Comparison of ENCODE assay signal across 9 mouse cellular contexts in genomic region chr9:114498218-114498617, GRCm38 (mm10). TPM values are rescaled to one million over a fixed set of nuclear protein-coding genes. Genes with fewer than 3 reads are reported as not detected.
DNase-seq lines count a peak whose midpoint lies in the region; ATAC-seq and TF ChIP-seq lines count a peak whose summit lies in the region.
"Had no signal": no experiment of that assay in that cellular context is flagged by ENCODE, and none has a peak within 500 bp of the region (broad histone marks: within the 10 kb centered on the region; RNA-seq: fewer than 3 reads in every experiment).

No protein-coding gene starts in this region.

- no peaks in the 10 kb centered on the region for H3K27me3 ChIP-seq in E14TG2a.4 (ENCODE audit: insufficient read depth, low read length)
- H3K27me3 ChIP-seq in forebrain, embryonic 13.5 days: no peaks in the 10 kb centered on the region
- no peaks in the 10 kb centered on the region for H3K27me3 ChIP-seq in lung, embryonic 15.5 days

- no peak overlapping the region for H3K27ac ChIP-seq in forebrain, embryonic 13.5 days
- no peak overlapping the region for H3K27ac ChIP-seq in layer of hippocampus, adult 2 months
- H3K27ac ChIP-seq in lung, embryonic 15.5 days: no peak overlapping the region

- H3K9ac ChIP-seq in forebrain, embryonic 13.5 days: no peak overlapping the region
- no peak overlapping the region for H3K9ac ChIP-seq in lung, embryonic 15.5 days

- H3K4me3 ChIP-seq in E14TG2a.4 (replicated peaks; ENCODE audit: low read length): peak overlapping the region; percentile 57
- no peak overlapping the region for H3K4me3 ChIP-seq in forebrain, embryonic 13.5 days
- H3K4me3 ChIP-seq in layer of hippocampus, adult 2 months: no peak overlapping the region
- no peak overlapping the region for H3K4me3 ChIP-seq in lung, embryonic 15.5 days

- no peaks in the 10 kb centered on the region for H3K36me3 ChIP-seq in E14TG2a.4 (ENCODE audit: insufficient read depth, low read length)
- no peaks in the 10 kb centered on the region for H3K36me3 ChIP-seq in forebrain, embryonic 13.5 days (ENCODE audit: poor library complexity, severe bottlenecking)
- no peaks in the 10 kb centered on the region for H3K36me3 ChIP-seq in lung, embryonic 15.5 days

- peak; percentile 76 for TF ChIP-seq CTCF in E14TG2a.4 (conservative IDR thresholded peaks at IDR 0.05; ENCODE audit: low read length)
- peak; percentile 88 for TF ChIP-seq CTCF in layer of hippocampus, adult 2 months (conservative IDR thresholded peaks at IDR 0.05)

- H3K4me1 ChIP-seq in E14TG2a.4 (replicated peaks; ENCODE audit: low read depth, low read length): peaks cover 61% of the 10 kb centered on the region
- no peaks in the 10 kb centered on the region for H3K4me1 ChIP-seq in forebrain, embryonic 13.5 days
- no peaks in the 10 kb centered on the region for H3K4me1 ChIP-seq in lung, embryonic 15.5 days

- 8% methylated on average over 11 of the region's 11 CpGs for WGBS in forebrain, embryonic 13.5 days
- 6% methylated on average over 11 of the region's 11 CpGs for WGBS in lung, embryonic 15.5 days

- peak; percentile 74 for DNase-seq in brain, adult 2 months (ENCODE audit: low read depth, low spot score)
- peak; percentile 93 for DNase-seq in heart, postnatal 4 days
- peak; percentile 64 to 85 for DNase-seq in layer of hippocampus, adult 2 months (ENCODE audit: low spot score in 2 of 2)
- DNase-seq in retina, postnatal 1 day: peak; percentile 89
- DNase-seq in urinary bladder, adult 18-20 months (ENCODE audit: low spot score in 2 of 2): peak; percentile 68 to 90

- H3K4me2 ChIP-seq in forebrain, embryonic 13.5 days: peak overlapping the region; percentile 21; the same call in 1 of the 2 replicates
- peak overlapping the region; percentile 30; the same call in 1 of the 2 replicates for H3K4me2 ChIP-seq in lung, embryonic 15.5 days

- no peak; the same call in 1 of the 2 replicates for ATAC-seq in forebrain, embryonic 13.5 days
- peak; percentile 74; the same call in 1 of the 2 replicates for ATAC-seq in lung, embryonic 15.5 days (ENCODE audit: borderline replicate concordance, extremely low read depth, low FRiP score, low TSS enrichment)

- no peaks in the 10 kb centered on the region for H3K9me3 ChIP-seq in E14TG2a.4 (ENCODE audit: low read length)
- H3K9me3 ChIP-seq in forebrain, embryonic 13.5 days (replicated peaks): no peaks in the 10 kb centered on the region
- H3K9me3 ChIP-seq in lung, embryonic 15.5 days: no peaks in the 10 kb centered on the region

RNA-seq across cellular contexts. Expression of gene Ccr4, which starts 6.5 kb away (rescaled TPM):
- not detected in 2 replicates for polyA plus RNA-seq in forebrain, embryonic 13.5 days (2015; fragmentation: Nextera tagmentation; extraction: Ambion mirVana)
- total RNA-seq in heart, postnatal 4 days (2021): not detected
- total RNA-seq in layer of hippocampus, adult 2 months (2021): not detected
- polyA plus RNA-seq in lung, embryonic 15.5 days (2015; fragmentation: Nextera tagmentation; extraction: Ambion mirVana): 0.37 TPM in 1 of 2 replicates, not detected in the other
- total RNA-seq: neutrophil, adult 5-6 weeks had no signal

RNA-seq across cellular contexts. Expression of gene C130032M10Rik, which starts 17.3 kb away (rescaled TPM):
- not detected in 2 replicates for polyA plus RNA-seq in forebrain, embryonic 13.5 days (2015; fragmentation: Nextera tagmentation; extraction: Ambion mirVana)
- total RNA-seq in heart, postnatal 4 days (2021): not detected
- total RNA-seq in layer of hippocampus, adult 2 months (2021): not detected
- 0.23 TPM in 1 of 2 replicates, not detected in the other for polyA plus RNA-seq in lung, embryonic 15.5 days (2015; fragmentation: Nextera tagmentation; extraction: Ambion mirVana)
- total RNA-seq: neutrophil, adult 5-6 weeks had no signal
